Mouse (Mus musculus): ENCODE measurements around the gene Peli1.

- no peak for TF ChIP-seq POLR2A (IDR thresholded peaks at IDR 0.05; ENCODE audit: low read depth, low read length)
- TF ChIP-seq CTCF (IDR thresholded peaks at IDR 0.05; ENCODE audit: extremely low read depth, insufficient read length, insufficient replicate concordance, low read depth, low read length): no peak
These were observed 626 bp downstream of the Peli1 start for GRCm38 (mm10) chr11:21091428-21092405.
